Mouse (Mus musculus): ENCODE data around the gene Plekha5.
"Not testable (repeated sequence)": the region's sequence is repeated elsewhere in the genome, so short reads cannot be mapped to it uniquely, and the experiment has no call there.

The Plekha5 gene

DNA sequence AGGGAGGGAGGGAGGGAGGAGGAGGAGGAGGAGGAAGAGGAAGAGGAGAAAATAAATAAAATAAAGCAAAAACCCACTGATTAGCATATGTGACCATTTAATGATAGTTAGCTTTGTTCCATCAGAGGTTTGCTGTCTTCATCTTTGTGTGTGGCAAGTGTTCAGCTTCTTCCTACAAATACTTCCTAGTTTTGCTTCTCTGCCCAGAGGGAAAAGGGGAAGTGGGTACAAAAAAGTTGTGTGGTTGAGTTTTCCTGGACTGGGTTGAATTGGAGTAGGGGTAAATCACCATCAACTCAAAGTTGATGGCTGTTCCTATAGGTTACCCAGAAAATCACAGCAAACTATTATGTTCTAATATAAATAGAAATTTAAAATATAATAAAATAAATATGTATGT lies 65.7 kb downstream of the Plekha5 start:
- no peak for DNase-seq (ENCODE audit: low read depth, low spot score)

- no peak for DNase-seq (ENCODE audit: low read depth, low spot score)
These were observed 66.4 kb downstream of the Plekha5 start for GRCm38 (mm10) chr6:140490220-140490619.

GRCm38 (mm10) chr6:140490921-140491537 lies 67.2 kb downstream of the Plekha5 start:
- DNase-seq (ENCODE audit: low read depth, low spot score), result no peak

GRCm38 (mm10) chr6:140492043-140492442 lies 68.2 kb downstream of the Plekha5 start:
- no peak for DNase-seq (ENCODE audit: low read depth, low spot score)

DNA sequence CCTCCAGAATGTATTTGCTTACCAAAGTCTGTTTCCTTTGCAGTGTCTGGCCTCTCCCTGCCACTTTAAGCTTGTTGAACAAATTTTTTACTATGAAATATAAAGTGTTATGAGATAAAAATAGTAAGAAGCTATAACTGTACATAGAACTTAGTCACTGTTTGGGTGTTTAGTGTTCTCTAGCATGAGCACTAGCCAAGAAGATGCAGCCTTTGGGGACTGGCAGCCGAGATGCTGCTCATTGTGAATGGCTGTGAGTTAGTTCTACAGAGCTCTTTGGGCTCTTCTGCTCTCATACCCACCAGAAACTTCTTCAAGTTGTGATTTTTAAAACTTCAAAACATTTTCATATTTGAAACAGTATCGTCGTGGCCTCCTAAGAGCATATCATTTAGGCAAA lies 74.2 kb downstream of the Plekha5 start:
- no peak for DNase-seq (ENCODE audit: low read depth, low spot score)

DNA sequence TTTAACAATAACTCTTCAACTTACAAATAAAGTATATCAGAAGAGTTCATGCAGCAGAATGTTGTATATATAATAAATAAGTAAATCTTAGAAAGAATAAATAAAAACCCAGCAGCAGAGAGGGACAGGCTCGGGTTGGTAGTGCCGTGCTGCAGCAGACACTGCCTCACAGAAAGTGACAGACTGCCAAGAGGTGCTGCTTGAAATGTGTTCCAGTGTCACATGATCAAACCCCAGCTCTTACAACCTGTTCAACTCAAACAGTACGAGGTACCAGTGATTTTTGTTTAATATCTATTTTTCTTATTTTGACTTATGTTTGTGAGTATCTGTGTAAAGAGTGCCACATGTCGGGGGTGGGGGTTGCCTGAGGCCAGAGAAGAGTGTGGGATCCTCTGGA lies 75.1 kb downstream of the Plekha5 start:
- DNase-seq (ENCODE audit: low read depth, low spot score), result no peak

DNA sequence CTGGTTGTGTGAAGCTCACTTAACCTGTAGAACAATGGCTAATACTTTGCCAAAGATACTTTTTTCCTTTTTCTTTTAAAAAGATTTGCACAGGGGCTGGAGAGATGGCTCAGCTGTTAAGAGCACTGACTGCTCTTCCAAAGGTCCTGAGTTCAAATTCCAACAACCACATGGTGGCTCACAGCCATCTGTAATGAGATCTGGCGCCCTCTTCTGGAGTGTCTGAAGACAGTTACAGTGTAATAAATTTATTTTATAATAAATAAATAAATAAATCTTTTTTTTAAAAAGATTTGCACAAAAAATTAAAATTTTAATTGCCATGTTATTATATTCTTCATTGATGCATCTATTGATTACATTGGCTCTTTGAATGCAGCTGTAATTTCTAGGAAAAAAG lies 77.0 kb downstream of the Plekha5 start:
- not testable (repeated sequence) for DNase-seq (ENCODE audit: low read depth, low spot score)

GRCm38 (mm10) chr6:140501841-140502240 lies 78.0 kb downstream of the Plekha5 start:
- no peak for DNase-seq (ENCODE audit: low read depth, low spot score)

- no peak for DNase-seq (ENCODE audit: low read depth, low spot score)
These were observed 80.9 kb downstream of the Plekha5 start for GRCm38 (mm10) chr6:140504796-140505195.

GRCm38 (mm10) chr6:140507605-140508004 lies 83.8 kb downstream of the Plekha5 start:
- no peak for DNase-seq (ENCODE audit: low read depth, low spot score)

DNA sequence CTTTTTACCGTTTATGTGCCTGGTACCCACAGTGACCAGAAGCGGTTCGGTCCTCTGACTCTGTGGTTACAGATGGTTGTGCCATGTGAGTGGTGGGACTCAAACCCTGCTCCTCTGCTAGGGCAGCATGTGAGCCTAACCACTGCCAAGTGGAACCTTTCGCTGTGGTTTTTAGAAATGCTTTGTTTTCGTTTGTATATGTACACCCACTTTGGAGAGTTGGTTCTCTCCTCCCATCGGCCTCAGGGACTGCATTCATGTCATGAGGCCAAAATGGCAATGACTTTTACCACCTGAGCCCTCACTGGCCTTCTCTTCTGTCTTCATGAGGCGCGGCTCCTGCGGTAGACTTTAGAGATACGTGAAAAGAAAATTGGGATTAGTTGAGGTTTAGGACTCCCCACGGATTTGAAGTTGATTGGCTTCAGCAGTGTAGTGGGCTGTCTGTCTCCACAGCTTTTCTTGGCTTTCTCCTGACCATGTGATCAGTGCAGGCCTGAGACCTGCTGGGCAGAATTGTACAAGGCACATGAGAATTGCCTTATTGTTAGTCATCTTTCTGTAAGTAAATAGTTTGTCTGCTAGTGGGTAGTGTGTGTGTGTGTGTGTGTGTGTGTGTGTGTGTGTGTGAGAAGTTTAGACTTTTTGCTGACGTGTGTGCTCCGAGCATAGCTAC lies 84.8 kb downstream of the Plekha5 start:
- no peak for DNase-seq (ENCODE audit: low read depth, low spot score)

- DNase-seq (ENCODE audit: low read depth, low spot score), result no peak
These were observed 85.3 kb downstream of the Plekha5 start for GRCm38 (mm10) chr6:140509151-140509530.

DNA sequence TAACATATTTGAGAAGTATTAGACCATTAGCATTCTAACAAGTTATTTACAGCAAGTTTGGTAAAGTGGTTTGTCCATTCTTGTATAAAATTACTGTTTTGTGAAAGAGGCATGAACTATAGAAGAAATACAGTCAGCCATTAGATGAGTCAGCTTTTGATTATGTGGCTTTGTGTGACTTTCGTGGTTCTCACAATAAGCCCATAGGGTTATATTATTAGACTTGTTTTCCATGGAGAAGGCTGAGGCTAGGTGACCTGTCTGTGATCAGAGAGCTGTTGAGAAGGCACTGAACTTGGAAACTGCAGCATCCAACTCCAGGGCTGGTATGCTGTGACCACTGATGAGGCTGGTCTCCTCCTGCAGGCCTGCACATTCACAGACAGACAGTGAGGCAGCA lies 88.2 kb downstream of the Plekha5 start:
- no peak for DNase-seq (ENCODE audit: low read depth, low spot score)

DNA sequence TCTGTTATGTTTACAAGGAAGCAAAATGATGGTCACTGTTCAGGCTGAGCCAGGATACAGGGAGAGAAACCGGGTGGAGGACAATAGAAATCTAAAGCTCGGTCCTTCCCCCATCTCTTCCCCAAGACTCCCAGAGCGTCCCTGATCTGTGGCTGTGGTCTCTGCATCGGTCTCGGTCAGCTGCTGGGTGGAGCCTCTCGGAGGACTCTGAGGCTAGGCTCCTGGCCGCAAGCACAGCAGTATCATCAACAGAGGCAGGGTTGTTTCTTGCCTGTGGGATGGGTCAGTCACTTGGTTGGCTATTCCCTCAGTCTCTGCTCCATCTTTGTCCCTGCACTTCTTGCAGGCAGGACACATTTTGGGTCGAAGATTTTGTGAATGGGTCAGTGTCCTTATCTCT lies 88.6 kb downstream of the Plekha5 start:
- DNase-seq (ENCODE audit: low read depth, low spot score), result no peak

DNA sequence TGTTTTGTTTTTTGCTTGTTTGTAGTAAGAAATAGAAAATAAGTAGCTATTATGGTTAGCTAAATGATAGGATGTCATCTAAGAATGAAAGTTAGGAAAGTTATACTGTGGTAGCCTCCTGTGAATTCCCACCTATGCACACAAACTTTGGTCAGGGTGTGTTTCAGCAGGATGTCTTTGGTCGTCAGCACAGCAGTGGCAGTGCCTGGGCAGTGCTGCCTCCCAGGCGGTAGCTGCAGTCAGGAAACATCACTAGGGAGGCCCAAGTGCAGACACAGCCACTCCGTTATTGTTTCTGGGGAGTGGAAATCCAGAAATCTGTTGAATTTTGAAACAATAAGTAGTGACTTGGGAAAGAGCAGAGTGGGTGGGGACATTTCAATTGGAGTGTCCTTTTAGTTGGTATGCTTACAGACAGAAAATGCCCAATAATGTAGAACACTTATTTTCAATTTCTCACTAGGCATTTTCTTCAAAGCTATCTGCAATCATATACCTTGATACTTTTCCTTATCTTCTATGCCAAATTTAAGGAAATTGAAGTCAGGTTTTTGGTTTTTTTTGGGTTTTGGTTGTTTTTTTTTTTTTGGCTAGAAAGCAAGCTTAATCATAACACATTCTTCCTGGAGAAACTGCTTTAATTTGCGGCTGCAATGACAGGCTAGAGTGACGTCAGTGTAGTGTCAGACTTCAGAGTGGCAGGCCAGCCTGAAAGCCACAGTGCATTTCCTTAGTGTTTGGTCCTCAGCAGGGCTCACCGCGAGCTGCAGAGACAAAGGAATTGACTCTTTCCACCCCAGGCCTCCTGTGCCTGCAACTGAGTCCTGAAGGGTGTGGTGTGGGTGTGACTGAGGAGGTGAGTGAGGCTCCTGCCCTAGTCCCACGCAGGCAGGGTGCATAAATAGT lies 90.6 kb downstream of the Plekha5 start:
- peak; percentile 86 for DNase-seq (ENCODE audit: low read depth, low spot score)

DNA sequence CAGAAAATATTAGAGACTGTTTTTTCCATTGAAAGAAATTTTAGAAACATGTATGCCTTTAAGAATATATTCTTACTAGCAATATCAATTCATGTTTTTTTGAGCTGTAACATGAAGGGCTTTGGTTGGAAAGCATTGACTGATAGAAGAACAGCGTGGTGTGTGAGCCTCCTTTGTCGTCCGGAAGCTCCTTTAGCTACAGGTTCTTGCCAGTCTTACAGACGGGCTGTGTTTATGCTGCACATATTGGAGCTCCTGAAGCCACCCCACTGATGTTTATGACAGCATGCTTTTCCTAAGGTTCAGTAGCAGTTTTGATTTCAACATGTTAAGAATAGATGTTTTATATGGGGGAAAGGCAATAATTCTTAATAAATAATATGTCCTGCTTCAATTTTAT lies 91.7 kb downstream of the Plekha5 start:
- no peak for DNase-seq (ENCODE audit: low read depth, low spot score)

DNA sequence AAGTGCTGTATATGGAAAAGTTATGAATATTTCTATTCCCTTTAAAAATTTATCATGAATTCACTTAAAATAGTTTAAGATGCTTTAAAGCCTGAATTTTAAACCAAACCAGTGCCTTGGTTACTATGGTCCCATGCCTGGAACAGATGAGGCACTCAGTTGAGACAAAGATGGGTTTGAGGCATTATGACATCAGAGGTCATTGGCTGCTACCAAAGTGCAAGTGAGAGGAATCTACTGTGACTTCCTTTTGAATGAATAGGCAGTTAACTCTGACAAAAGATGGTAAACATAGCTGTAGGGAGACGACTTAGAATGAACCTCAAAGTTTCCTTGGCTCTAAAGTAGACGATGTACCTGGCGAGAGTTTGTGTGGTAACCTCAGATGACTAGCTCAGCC lies 92.3 kb downstream of the Plekha5 start:
- no peak for DNase-seq (ENCODE audit: low read depth, low spot score)

- DNase-seq (ENCODE audit: low read depth, low spot score), result peak; percentile 54
These were observed 93.3 kb downstream of the Plekha5 start for GRCm38 (mm10) chr6:140517188-140517587.

DNA sequence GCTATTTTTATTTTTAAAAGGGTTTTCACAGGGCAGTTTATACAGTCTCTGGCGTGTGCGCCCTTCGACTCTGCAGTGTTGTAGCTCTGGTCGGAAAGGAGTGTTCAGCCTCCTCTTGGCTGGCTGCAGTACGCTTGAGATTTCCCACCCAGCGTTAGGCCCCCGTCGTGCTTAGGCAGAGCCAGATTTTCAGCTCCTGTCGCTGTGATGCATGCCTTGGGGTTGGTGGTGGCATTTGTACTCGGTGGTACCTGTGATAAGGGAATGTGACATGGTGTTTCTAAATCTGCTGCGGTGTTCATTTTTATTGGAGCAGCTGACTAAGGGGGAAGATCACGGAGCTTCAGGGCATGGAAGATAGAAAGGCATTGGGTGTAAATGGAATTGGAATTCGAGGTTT lies 95.2 kb downstream of the Plekha5 start:
- no peak for DNase-seq (ENCODE audit: low read depth, low spot score)

DNA sequence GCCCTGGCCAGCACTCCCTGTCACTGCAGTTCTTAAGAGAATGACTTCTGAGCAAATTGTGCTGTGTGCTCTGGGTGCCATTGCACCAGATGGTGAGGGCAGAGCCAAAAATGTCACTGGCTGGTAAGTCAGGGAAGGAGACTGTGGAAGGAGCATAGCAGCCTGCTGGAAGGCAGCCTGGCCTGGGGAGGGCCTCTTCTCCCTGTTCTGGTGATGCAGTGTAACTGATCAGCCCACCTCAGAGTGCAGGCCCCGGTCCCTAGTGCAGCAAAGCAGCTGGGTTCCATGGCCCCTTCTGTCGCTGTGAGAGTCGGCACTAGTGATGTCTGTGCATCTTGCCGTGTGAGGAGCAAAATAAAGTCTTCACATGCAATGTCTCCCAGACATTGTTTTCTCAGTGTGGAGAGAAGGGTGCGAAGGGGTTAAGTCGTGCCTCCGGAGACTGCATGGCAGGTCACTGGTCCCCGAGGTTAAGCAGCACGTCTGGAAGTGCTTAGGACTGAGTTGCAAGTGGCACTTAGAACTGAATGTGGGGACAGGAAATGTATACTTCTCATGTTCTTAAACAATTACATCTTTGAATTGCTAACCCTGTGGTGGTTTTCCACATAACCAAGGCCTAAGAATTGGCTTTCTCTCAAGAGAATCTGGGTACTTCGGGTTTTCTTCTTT lies 95.8 kb downstream of the Plekha5 start:
- DNase-seq (ENCODE audit: low read depth, low spot score), result no peak

DNA sequence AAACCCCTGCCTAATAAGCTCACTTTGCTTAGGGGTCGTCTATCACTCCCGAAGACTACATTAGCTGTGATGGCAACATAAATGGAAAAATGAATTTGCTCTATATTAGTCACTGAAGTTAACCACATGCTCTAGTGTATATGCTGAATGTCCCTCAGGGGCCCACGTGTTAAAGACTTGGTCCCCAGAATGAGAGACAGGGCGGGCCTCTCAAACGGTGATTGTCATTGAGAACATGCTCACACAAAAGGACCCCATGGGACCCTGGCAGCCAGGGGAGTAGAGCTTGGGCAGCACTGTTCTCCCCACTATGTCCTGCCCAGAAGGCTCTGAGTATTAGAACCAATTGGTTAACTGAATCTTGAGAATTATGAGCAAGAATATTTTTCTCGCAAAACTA lies 97.1 kb downstream of the Plekha5 start:
- no peak for DNase-seq (ENCODE audit: low read depth, low spot score)

GRCm38 (mm10) chr6:140521832-140522231 lies 98.0 kb downstream of the Plekha5 start:
- no peak for DNase-seq (ENCODE audit: low read depth, low spot score)

Data from CD4-positive helper T cell, adult 2 months (primary cell).